Mouse (Mus musculus) testis, adult 2 months (tissue): ENCODE measurements at regions not wholly inside any gene's neighbourhood (a gene's known extent, or its start where the extent isn't known, plus 50 kb on each side); places are given as distances from the start of the nearest gene placed in this dataset.

Experiments used
- H3K27ac ChIP-seq: fragments of 200-500 bp; 2 replicates; pipeline ENCODE4 v1.5.1; 2012; ENCODE audit warnings: low read depth, low read length; ENCODE audit not compliant: control insufficient read depth, insufficient read depth
- H3K27me3 ChIP-seq: fragments of 200-500 bp; 2 replicates; pipeline ENCODE4 v1.6.1; 2012; ENCODE audit warnings: mild to moderate bottlenecking, low read length, moderate library complexity; ENCODE audit not compliant: control insufficient read depth, insufficient read depth
- H3K36me3 ChIP-seq: fragments of 200-500 bp; 2 replicates; pipeline ENCODE4 v1.6.1; 2012; ENCODE audit warnings: mild to moderate bottlenecking, low read length; ENCODE audit not compliant: control insufficient read depth, insufficient read depth
- H3K4me1 ChIP-seq: fragments of 200-500 bp; 2 replicates; pipeline ENCODE4 v1.6.1; 2012; ENCODE audit warnings: low read length; ENCODE audit not compliant: control insufficient read depth, insufficient read depth
- H3K4me3 ChIP-seq: fragments of 200-500 bp; 2 replicates; pipeline ENCODE4 v1.5.1; 2012; ENCODE audit warnings: low read depth, mild to moderate bottlenecking, low read length, moderate library complexity, mixed read lengths; ENCODE audit not compliant: control insufficient read depth
- CTCF ChIP-seq: fragments of 200-500 bp; IDR thresholded peaks from 2 replicates; pipeline ENCODE4 v1.5.1; 2012; ENCODE audit warnings: low read depth, mild to moderate bottlenecking, inconsistent platforms, low read length, moderate library complexity; ENCODE audit not compliant: control insufficient read depth, insufficient read depth, insufficient replicate concordance
- POLR2A ChIP-seq: fragments of 200-500 bp; IDR thresholded peaks from 2 replicates; pipeline ENCODE4 v1.6.1; 2012; ENCODE audit warnings: low read depth, mild to moderate bottlenecking, inconsistent platforms, low read length, moderate library complexity; ENCODE audit not compliant: control insufficient read depth

- Histone ChIP-seq H3K36me3 (no peaks in the 10 kb centered on the region), H3K4me3 (no peak overlapping the region), H3K27me3 (no peaks in the 10 kb centered on the region), H3K27ac (no peak overlapping the region), H3K4me1 (no peaks in the 10 kb centered on the region)
- no peak for TF ChIP-seq POLR2A
- no peak for TF ChIP-seq CTCF
Measured at GRCm38 (mm10) chr5:127129495-127129894, 112.1 kb upstream of the Tmem132c start.

GRCm38 (mm10) chr5:127134441-127134840 lies 107.2 kb upstream of the Tmem132c start:
- no peak for TF ChIP-seq POLR2A
- TF ChIP-seq CTCF: no peak
- Histone ChIP-seq H3K27me3 (no peaks in the 10 kb centered on the region), H3K27ac (no peak overlapping the region), H3K4me3 (no peak overlapping the region), H3K4me1 (peaks cover 8% of the 10 kb centered on the region), H3K36me3 (no peaks in the 10 kb centered on the region)

GRCm38 (mm10) chr5:127140651-127141050 lies 101.0 kb upstream of the Tmem132c start:
- Histone ChIP-seq H3K36me3 (no peaks in the 10 kb centered on the region), H3K27ac (no peak overlapping the region), H3K4me3 (no peak overlapping the region), H3K27me3 (no peaks in the 10 kb centered on the region), H3K4me1 (peaks cover 8% of the 10 kb centered on the region)
- TF ChIP-seq CTCF: no peak
- TF ChIP-seq POLR2A: no peak

- Histone ChIP-seq H3K27ac (no peak overlapping the region), H3K4me1 (no peaks in the 10 kb centered on the region), H3K27me3 (no peaks in the 10 kb centered on the region), H3K36me3 (no peaks in the 10 kb centered on the region), H3K4me3 (no peak overlapping the region)
- TF ChIP-seq CTCF (peak; percentile 19; the same call in 1 of the 2 replicates), POLR2A (no peak)
Measured at GRCm38 (mm10) chr5:127160292-127160691, 81.3 kb upstream of the Tmem132c start.

GRCm38 (mm10) chr5:127163376-127163775 lies 78.2 kb upstream of the Tmem132c start:
- no peaks in the 10 kb centered on the region for H3K36me3 ChIP-seq
- H3K27ac ChIP-seq: no peak overlapping the region
- H3K4me1 ChIP-seq: no peaks in the 10 kb centered on the region
- TF ChIP-seq CTCF: no peak
- TF ChIP-seq POLR2A: no peak
- H3K27me3 ChIP-seq: no peaks in the 10 kb centered on the region
- no peak overlapping the region for H3K4me3 ChIP-seq

GRCm38 (mm10) chr5:127189021-127189420 lies 52.6 kb upstream of the Tmem132c start:
- H3K27me3 ChIP-seq: no peaks in the 10 kb centered on the region
- no peak overlapping the region for H3K4me3 ChIP-seq
- H3K27ac ChIP-seq: no peak overlapping the region
- H3K4me1 ChIP-seq: no peaks in the 10 kb centered on the region
- TF ChIP-seq POLR2A (no peak), CTCF (no peak)
- H3K36me3 ChIP-seq: no peaks in the 10 kb centered on the region
